Mouse (Mus musculus) fibroblast of lung, adult 2 months (primary cell): ENCODE measurements around the gene Aifm2.
A peak's percentile ranks its signal among the peaks of the same experiment; 100 is the strongest.

Source experiments
- DNase-seq: peaks from one replicate; pipeline ENCODE4 v3.0.0-alpha.2; 2011; ENCODE audit warnings: low read depth

Aifm2 gene

DNA sequence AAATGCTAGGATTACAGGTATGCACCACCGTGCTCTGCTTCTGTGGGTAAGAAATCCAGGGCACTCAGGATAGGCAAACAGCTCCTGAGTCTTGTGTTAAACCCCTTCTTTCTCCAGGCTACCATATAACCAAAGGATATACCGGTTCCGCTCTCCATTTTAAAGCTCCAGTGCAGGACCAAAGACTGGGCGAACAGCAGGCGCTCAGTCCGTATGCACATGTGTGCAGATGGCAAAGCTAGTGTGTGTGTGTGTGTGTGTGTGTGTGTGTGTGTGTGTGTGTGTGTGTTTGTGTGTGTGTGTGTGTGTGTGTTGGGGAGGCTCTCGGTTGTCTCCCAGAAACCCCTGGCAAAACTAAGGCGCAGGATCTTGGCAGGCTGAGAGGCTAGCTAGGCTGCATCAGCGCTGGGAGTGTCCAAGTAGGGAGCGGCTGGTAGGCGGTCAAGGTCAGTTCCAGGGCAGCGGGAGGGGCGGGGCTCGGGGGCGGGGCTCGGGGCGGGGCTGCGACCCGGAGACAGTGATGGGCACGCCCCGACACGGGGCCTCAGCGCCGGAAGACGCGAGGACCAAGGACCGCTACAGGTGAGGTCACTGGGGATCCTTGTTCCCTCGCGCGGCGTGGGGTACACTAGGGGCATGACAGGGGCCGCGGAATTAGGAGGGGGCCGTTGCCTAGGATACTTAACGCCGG lies at the start of gene Aifm2:
Gene Aifm2, plus strand, starts transcription at position 493 of the 691 bp plus-strand sequence.
- DNase-seq, result peak; percentile 49

DNA sequence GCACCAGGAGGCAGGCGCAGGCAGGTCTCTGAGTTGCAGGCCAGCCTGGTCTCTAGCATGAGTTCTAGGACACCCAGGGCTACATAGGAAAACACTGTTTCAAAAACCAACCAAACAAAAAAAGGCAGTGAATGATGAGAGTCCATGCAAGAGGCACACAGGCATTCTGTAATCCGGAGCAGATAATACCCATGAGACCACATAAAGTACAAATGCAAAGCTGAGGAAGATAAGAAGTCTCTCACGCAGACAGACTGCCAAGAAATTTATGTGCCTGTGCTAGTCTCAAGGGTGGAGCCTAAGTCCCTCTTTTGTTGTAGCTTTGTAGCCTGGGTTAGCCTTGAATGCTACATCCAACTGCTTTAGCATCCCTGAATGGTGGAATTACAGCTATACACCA lies 49.4 kb upstream of the Aifm2 start:
- DNase-seq, result no peak

DNA sequence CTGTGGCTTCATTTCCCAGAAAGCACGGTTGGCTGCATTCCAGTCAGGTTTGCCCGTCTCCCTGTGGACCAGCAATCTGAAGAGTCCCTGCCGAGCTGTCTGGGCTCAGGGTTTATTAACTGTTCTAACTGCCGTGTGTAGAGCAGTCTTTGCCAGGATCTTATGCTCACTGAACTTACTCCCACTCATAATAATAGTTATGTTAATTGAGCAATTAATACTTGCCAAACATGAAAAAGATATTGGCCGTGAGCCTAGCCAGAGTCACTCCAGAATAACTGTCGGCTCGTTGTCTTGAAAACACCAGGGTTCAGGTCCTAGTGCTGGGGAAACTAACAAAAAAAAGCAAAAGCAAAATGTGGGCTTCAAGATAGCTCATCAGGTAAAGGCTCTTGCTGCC lies 45.8 kb upstream of the Aifm2 start:
- DNase-seq, result no peak

DNA sequence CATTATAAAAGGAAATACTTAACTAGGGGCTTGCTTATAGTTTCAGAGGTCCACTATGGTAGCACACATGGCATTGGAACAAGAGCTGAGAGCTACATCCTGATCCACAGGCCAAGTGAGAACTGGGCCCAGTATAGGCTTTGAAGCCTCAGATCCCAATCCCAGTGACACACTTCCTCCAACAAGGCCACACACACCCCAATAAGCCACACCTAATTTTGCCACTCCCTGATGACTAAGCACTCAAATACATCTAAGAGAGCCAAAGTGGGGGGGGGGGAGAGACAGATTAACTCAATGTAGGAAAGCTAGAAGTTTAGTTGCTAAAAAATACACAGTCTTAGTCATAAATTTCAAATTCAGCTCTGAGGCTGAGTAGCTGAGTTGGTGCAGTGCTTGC lies 45.2 kb upstream of the Aifm2 start:
- no peak for DNase-seq

DNA sequence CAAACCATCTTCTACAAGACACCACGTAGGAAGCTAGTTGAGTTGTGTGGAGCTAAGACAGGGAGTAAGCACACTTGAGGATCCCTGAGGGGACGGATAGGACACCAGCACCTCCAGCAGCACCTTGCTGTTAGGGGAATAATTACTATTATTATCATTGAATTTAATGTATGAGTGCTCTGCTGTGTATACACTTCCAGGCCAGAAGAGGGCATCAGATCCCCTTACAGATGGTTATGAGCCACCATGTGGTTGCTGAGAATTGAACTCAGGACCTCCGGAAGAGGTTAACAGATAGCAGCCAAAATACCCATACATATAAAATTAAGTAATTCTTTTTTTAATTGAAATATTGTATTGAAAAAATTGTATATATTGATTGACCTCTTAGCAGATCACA lies 44.3 kb upstream of the Aifm2 start:
- DNase-seq, result no peak

DNA sequence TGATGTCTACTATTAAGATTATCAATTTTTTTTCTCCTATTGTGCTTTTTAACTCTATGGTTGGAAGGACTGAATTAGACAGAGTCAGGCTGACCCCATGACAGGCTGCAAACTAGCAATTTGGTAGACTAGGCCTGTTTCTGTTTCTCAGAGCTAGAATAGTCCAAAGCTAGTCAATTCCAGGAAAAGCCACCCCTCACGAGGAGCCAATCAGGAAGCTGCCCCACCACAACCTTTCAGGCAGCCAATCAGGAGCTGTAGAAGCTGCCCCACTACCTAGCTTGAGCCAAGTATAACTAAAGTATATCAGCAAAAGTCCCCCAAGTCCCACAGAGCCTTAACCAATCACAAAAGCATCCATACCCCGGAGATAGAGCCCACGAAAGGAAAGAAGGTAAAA lies 39.1 kb upstream of the Aifm2 start:
- DNase-seq, result no peak

DNA sequence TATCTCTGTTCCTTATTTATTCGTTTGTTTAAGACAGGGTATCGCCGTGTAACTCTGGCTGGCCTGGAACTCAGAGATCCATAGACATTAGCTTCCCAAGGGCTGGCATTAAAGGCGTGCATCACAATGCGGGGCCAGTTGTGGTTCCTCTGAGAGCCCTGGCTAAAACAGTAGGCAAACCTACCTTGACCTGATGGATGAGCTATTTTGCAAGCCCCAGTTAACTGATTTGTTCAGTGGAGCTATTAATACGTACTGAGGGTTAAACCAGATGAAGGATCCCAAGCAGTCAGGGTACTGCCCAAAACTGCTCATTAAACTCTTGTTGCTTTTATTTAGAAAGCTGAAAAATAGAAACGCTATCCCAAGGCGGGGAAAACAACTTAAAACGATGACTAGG lies 35.5 kb upstream of the Aifm2 start:
- DNase-seq, result no peak

DNA sequence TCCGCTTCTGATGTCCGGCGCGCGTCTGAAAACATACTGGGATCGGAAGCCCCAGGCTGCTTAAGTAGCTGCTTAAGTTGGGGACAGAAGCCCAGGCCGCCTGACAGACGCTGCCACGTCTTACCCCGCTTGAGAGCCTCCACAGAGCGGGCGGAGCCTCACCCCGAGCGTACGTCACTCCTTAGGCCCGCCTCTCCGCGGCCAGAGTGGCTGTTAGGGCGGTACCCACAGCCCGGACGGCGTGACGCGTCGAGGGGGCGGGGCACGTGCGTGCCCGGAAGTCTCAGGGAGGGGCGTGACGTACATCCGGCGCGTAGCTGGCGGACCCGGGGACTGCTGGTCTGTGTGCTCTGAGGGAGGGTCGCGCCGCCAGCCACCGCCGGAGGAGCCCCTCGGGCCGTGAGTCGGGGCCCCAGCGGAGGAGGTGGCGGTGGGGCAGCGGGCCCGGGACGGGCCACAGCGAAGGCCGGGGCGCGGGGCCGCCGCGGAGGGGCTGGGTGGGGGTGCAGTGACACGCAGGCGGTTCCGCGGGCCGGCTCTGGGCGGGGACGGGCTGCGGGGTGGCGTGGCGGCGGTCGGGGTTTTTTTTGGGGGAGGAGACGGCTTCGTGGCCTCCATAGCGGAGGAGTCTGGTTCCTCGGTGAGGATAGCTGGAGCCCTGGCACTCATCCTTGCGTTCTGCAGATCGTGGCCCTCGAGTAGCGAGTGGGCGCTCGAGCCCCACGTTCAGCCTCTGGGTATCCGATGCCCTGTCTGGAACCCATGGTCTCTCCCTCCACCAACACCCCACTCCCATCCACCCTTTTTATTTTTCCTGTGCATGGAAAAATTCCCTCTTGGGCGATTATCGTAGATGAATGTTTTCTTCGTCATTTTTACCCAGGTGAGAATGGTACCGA lies 34.8 kb upstream of the Aifm2 start, which contains the start of gene Sar1a:
Gene Sar1a, plus strand, starts transcription at position 285 of the 899 bp plus-strand sequence.
- DNase-seq, result peak; percentile 95

DNA sequence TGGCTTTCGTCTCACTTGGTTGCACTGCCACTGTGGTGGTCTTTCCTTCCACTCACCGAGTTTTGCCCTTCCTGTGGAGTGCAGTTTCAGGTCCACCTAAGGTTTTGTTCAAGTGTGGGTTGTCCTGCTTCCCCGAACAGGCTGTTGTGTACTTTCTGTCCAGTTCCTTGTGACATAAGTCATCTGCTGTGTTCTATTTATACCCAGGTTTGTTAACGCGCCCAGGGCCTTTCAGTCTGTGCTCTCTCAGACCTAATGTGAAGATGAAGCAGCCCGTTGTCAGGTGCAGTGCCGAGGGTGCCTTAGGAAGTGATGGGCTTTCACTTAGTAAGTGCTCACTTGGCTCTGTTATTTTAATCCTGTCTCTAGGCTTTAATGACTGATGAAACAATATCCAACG lies 25.7 kb upstream of the Aifm2 start:
- DNase-seq, result no peak

DNA sequence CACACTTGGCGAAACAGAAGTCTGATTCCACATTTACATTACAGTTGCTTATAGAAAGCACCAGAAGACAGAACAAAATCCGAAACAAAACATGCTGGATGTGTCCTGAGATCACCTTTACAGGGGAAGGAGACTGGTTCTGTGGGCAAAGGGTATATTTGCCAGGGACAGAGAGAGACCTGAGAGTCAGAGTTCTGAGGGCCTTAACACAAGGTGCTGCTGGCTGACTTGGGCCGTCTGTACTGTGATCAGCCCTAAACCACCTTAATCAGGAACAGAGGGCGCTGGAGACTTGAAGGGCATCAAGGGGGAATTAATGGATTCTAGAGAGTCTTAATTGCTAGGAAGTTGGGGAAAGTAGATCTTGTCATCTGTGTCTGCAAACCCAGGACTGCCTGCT lies 21.5 kb upstream of the Aifm2 start:
- DNase-seq, result no peak

DNA sequence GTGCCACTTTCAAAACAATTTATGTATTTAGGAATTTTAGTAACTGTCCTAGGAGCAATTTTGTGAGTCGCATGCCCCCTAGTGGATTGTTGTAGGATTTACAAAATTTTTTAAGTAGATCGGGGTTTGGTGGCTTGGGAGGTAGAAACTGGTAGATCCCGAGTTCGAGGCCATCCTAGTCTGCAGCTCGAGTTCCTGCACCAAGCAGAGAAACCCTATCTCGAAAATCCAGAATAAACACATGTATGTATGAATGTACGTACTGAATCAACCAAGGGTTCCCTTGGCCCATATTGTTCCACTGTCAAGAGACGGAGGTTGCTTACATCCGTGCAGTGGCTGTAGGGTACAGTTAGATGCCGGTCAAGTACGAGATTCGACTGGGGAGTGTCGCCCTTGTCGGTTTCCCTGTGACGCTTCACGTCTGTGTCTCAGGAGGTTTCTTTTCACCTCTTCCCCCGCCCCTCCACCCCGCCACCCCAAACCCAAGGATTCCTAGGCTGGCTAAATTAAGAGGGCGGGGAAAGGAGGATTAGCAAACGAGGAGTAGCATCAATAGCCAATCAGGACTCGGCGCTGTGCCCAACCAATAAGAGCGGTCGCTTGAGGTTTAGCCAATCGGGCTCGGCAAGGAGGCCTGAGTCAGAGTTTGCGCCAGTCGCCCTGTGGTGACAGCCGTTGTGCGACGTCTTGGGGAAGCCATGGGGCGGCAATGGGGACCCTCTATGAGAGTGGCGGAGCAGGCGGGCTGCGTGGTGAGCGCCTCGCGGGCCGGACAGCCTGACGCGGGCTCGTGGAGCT lies 20.0 kb upstream of the Aifm2 start, which contains the start of gene Tysnd1:
Gene Tysnd1, plus strand, starts transcription at position 645 of the 801 bp plus-strand sequence.
- DNase-seq, result peak; percentile 92

DNA sequence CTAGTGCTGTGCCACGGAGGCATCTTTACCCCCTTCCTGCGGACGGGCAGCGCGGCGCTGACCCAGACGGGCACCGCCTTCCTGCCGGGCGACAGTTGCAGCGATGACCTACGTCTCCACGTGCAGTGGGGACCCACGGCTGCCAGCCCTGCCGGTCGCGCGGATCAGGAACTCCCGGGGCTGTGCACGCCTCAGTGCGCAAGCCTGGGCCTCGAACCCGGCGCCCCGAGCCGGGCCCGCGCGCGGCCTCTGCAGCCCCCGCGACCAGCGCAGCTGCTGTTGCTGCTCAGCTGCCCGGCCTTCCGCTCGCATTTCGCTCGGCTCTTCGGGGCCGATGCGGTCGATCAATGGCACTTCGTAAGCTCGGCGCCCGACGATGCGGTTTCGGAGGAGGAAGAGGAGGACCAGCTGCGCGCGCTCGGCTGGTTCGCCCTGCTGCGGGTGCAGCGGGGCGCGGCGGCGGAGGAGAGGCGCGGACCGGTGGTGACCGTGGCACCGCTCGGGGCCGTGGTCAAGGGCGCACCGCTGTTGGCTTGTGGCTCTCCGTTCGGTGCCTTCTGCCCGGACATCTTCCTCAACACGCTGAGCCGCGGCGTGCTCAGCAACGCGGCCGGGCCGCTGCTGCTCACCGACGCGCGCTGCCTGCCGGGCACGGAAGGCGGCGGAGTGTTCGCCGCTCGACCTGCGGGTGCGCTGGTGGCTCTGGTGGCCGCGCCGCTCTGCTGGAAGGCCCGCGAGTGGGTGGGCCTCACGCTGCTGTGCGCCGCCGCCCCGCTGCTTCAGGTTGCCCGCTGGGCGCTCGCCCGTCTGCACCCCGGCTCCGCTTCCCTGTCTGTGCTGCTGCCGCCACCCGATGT lies 19.1 kb upstream of the Aifm2 start:
- DNase-seq, result no peak

DNA sequence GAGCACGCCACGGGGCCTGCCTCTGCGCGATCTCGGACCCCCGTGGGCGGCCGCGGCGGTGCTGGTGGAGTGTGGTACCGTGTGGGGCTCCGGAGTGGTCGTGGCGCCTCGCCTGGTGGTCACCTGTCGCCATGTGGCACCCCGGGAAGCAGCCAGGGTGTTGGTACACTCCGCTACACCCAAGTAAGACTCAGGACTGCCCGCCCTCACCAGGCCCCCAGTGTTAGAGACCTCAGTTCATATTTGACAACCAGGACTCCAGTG lies 18.6 kb upstream of the Aifm2 start:
- DNase-seq, result no peak

DNA sequence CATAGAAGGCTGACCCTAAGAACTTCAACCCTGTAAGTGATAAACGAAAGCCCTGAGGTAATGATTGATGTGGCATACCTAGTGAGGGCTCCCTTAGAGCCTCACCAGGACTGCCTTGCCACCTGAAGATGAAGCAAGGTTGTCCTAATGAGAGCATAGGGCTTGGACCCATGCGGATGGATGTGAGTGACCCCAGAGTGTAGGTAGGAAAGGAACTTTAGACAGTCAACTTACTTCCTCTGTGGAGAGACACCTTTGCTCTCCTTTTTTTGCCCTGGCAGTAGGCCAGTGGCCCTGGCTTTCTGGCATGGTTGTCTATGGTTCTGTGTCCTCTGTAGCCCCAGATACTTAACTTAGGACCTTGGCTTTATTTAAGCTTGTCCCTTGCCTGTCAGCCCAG lies 18.0 kb upstream of the Aifm2 start:
- no peak for DNase-seq

DNA sequence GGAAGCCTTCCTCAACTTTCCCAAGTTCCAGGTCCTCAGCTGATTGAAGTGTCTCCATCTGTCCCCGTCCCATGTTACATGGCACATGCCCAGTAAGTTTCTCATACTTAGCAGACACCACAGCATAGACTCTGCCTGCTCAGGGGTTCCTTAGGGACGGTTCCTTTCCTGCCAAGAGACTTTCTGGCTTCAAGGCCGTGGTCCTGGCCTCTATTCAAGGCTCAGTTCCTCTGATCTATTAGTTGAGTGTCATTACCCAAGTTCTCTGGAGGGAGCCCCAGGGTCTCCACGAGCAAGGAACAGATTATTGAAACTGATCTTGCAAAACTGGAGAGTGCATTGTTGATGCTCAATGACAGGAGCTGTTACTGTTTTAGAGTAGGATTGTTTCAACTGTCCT lies 10.4 kb upstream of the Aifm2 start:
- no peak for DNase-seq

DNA sequence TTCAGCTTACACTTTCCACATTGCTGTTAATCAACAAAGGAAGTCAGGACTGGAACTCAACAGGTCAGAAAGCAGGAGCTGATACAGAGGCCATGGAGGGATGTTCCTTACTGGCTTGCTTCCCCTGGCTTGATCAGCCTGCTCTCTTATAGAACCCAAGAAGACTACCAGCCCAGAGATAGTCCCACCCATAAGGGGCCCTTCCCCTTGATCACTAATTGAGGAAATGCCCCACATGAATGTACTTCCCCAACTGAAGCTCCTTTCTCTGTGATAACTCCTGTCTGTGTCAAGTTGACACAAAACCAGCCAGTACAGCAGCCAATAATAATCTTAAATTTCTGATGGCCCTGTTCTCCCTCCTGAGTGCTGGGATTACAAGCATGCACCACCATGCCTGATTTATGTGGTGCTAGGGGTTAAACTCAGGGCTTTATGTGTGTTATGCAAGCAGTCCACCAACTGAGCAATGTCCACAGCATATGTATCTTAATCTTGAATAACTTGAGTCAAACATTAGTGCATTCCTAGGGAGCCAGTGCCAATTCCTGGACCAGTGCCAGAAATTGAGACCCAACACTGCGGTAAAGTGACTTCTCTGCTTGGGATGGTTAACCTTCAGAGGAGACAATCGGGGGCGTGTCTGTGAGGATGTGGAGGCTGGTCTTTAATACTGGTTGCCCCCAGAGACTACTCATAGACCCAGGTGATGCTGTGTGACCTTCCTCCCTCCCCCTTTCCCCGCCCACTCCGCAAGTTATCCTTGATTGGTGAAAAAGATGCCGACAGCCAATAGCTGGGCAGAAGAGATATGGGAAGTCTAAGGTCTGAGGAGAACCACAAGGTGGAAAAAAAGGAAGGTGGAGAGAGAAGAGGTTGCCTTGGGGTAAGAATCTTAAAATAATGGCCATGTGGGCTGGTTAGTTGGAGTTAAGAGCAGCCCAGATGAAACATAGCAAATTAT lies 8.4 kb upstream of the Aifm2 start:
- no peak for DNase-seq

DNA sequence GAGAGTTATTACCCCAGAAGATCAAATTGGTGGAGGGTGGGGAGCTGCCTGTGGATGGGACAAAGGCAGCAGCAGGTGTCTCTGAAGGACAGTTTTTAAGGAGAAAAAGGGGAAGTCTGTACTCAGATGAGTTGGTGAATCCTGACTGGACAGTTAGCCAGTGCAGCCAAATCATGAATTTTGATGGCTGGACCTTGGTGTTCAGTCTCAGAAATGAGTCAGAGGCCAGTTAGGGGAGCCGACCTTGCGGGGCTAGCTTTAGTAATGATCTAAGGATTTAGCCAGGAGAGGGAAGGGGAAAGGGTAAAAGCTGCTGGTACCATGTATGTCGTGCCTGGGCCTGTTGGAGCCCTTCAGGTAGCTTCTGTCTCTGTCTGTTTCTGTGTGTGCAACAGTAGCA lies 1.5 kb upstream of the Aifm2 start:
- no peak for DNase-seq

DNA sequence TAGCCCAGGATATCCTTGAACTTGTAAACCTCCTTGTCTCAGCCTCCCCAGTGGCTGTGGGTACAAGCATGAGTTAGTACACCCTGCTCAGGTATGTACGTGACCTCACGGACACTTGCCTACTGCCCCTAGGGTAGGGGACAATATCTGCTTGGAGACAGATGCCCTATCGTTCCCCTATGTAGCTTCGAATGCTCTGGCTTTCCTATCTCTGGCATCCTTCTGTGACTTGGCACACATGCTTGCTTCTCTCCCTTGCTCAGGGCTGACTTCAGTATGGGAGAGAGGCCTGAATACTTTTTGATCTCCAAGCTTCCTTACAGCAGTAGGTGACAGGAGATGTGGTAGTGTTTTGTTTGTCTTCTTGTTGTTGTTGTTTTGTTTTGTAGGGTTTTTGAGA lies 917 bp upstream of the Aifm2 start:
- no peak for DNase-seq

DNA sequence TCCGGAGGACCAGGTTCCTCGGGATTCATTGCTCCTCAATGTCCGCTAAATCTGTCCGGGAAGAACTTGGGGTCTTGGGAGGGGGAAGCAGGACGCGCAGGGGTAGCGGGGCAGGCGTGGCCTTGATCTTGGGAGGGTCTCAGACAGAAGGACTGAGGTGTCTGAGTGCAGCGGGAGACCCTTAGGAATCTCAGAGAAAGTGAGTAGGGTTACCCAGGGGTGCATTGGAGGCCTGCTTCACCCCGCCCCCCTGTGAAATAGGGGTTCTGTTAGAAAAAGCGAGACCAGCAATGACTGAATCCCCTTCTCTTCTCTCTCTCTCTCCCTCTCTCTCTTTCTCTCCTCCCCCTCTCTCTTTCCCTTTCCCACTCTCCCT lies 387 bp downstream of the Aifm2 start:
- DNase-seq, result no peak

DNA sequence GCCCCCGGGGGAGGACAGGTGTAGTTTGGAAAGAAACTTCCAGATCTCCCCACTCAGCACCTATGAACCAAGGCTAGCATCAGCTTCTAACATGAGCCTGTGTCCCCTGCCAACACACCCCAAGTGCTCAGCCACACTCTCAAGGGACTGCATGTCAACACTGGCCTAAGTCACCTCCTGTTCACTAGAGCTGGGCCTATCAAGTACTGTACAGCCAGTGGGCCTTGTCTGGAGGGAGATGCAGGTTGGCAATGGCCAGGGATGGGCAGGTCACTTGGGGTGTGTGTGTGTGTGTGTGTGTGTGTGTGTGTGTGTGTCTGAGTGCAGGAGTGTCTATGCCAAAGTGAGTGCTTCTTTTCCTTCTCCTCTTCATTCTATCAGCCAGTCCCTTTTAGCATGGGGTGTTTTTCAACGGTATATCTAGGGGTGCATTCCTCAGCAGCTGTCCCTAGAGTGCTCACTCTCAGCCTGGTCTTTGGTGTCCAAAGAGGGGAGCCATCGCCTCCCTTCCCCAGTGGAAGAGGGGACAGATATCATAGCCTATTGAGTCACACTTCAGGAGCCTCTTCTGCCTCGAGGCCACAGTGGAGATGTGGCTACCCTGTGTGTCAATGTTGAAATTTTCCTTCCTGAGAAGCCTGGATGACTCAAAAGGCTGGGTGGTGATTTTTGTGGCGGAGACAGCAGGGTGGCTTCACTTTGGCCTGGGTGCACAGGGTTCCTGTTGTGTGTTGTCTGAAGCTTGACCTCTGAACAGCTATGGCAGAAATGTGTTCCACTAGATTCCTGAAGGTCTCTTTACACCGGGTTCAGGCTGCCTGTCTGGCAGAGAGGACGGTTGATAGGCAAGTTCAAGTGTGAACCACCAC lies 1.2 kb downstream of the Aifm2 start:
- DNase-seq, result no peak
